Mouse (Mus musculus) cerebellum, adult 2 months (tissue): ENCODE results near the gene Stard13. TPM values are rescaled to one million over a fixed set of nuclear protein-coding genes. Genes with fewer than 3 reads are reported as not detected.
A peak's percentile ranks its signal among the peaks of the same experiment; 100 is the strongest.

ENCODE experiments used
- DNase-seq, 2 experiments: peaks; one replicate each; pipeline ENCODE4 v3.0.0; 2021
- H3K27ac ChIP-seq: fragments of 200-500 bp; 2 replicates; pipeline ENCODE4 v1.5.1; 2012; ENCODE audit warnings: low read length, control low read depth, inconsistent platforms; ENCODE audit not compliant: insufficient read depth
- H3K27me3 ChIP-seq: fragments of 200-500 bp; 2 replicates; pipeline ENCODE4 v1.6.1; 2012; ENCODE audit warnings: inconsistent platforms, mild to moderate bottlenecking, low read length, moderate library complexity; ENCODE audit not compliant: control insufficient read depth, insufficient read depth
- H3K4me1 ChIP-seq: fragments of 200-500 bp; 2 replicates; pipeline ENCODE4 v1.6.1; 2011; ENCODE audit warnings: low read length; ENCODE audit not compliant: control insufficient read depth, insufficient read depth
- H3K4me3 ChIP-seq: fragments of 200-500 bp; replicated peaks from 2 replicates; pipeline ENCODE3; 2011; ENCODE audit warnings: mild to moderate bottlenecking, low read depth, low read length, control low read depth; ENCODE audit not compliant: insufficient read depth
- CTCF ChIP-seq: fragments of 200-500 bp; IDR thresholded peaks from 2 replicates; pipeline ENCODE4 v1.5.1; 2011; ENCODE audit warnings: low read depth, mild to moderate bottlenecking, control low read depth, low read length, moderate library complexity, borderline replicate concordance; ENCODE audit not compliant: insufficient read depth
- POLR2A ChIP-seq: fragments of 200-500 bp; IDR thresholded peaks from 2 replicates; pipeline ENCODE4 v1.6.1; 2011; ENCODE audit warnings: low read length, control low read depth, borderline replicate concordance; ENCODE audit not compliant: insufficient read depth
- WGBS: fragments of 180-500 bp; shearing (Covaris S2); methylation state at CpG from one replicate; pipeline ENCODE4 v1.1.7; 2018; 5-methylcytosine and 5-hydroxymethylcytosine counted together
- polyA plus RNA-seq: library from polyadenylated mRNA; depleted of rRNA; stranded (reverse); fragments of >200 nt; gene quantifications from 2 replicates; pipeline ENCODE4 v1.2.3, GENCODE M21; 2012

Gene Stard13
- polyA plus RNA-seq, 1 experiment, result 9.8 TPM

DNA sequence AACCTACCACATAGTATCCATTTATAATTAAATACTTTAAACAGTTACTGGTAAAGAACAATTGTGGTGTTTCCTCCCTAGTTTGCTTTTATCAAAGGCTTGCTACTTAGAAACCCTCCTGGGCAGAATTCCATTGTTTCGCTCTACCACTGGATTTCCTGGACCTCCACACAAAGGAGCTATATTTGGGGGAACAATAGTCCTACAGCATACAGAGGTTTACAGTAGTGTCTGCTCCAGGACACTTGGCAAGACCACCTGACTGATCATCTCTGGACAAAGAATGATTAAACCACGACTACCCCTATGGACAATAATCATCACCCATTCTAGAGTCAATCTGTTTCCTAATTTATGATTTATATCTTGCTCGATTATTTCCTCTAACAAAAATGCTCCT lies 34.4 kb downstream of the Stard13 start:
- 82% methylated on average over 3 of the region's 3 CpGs for WGBS
- Histone ChIP-seq H3K27me3 (no peaks in the 10 kb centered on the region), H3K4me3 (no peak overlapping the region), H3K27ac (no peak overlapping the region), H3K4me1 (no peaks in the 10 kb centered on the region)
- TF ChIP-seq POLR2A, result no peak
- TF ChIP-seq CTCF, result no peak
- DNase-seq, result no peak

DNA sequence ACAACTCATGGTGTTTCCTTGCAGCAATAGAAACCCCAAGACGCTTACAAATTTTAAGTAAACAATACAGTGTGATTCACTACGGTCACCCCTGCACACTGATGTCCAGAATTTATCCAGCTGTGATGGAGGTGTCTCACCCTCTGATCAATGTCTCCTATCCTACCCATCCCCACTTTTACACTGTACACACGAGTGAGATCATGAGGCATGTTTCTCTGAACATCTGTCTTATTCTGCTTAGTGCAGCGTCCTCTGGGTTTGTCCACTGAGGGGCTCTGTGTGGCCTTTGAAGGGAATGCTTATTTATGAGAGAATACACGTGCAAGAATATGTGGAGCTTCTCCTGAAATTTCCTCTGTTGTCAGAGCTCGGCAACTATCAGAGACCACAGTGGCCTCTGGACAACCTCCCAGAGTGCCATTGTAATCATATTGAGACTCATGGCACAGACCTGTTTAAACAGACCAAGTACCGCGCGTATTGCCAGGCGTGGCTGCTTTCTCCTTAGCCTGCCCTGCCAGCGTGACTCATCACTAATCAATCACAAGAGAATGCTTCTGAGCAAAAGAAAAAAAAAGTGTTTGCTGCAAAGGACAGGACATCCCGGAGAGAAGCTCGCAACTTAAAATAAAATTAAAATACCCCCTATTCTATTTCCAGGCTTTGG lies 36.9 kb downstream of the Stard13 start:
- no peak for TF ChIP-seq CTCF

GRCm38 (mm10) chr5:151193885-151194520 lies 39.6 kb downstream of the Stard13 start:
- H3K4me1 ChIP-seq, result no peaks in the 10 kb centered on the region
- H3K27ac ChIP-seq, result no peak overlapping the region
- DNase-seq, result no peak
- H3K27me3 ChIP-seq, result no peaks in the 10 kb centered on the region; the same call in 1 of the 2 replicates
- TF ChIP-seq CTCF, result no peak
- TF ChIP-seq POLR2A, result no peak
- WGBS, result 62% methylated on average over 3 of the region's 3 CpGs
- H3K4me3 ChIP-seq, result no peak overlapping the region

More for the DNA sequence above, 36.9 kb downstream of the Stard13 start:
- Histone ChIP-seq H3K27me3 (no peaks in the 10 kb centered on the region), H3K27ac (no peak overlapping the region), H3K4me3 (no peak overlapping the region), H3K4me1 (no peaks in the 10 kb centered on the region)
- no peak for DNase-seq
- 46% methylated on average over 13 of the region's 13 CpGs for WGBS

DNA sequence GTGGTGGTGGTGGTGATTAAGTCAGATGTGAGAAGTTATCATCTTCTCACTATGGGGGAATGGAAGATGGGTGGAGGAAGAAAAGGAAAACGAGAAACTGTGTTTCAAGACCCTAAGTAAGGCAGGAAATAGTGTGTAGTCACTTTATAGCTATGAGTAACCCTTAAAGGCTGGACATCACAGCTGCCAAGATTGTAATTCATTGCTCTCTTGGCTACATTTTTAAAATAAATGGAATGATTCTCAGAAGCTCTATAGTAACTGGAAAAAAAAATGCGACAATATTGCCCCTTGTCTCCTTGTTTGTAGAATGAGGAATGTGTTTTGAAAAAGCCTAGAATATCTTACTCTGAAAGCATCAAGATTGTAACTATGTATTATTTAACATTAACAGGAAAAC lies 41.4 kb downstream of the Stard13 start:
- 74% methylated on average over 2 of the region's 2 CpGs for WGBS
- DNase-seq, result no peak
- Histone ChIP-seq H3K27me3 (no peaks in the 10 kb centered on the region; the same call in 1 of the 2 replicates), H3K27ac (no peak overlapping the region), H3K4me3 (no peak overlapping the region), H3K4me1 (no peaks in the 10 kb centered on the region)
- TF ChIP-seq POLR2A (no peak), CTCF (no peak)

DNA sequence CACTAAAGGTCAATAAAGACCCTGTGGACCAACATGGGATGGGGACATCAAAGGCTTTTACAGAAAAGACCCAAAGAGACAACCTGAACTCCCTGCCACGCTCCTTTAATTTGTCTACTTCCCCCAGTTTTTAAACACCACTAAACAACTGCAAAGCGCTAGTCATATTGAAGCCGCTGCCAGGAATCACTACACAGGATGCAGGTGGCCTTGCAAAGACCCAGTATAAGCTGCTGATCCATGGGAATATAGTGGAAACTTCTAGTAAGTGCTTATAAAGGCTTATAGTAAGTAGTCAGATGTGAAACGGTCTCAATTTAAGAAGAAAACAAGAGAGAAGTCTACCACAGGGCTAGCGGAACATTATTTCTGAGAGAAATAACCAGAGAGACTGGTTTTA lies 42.9 kb downstream of the Stard13 start:
- no peaks in the 10 kb centered on the region; the same call in 1 of the 2 replicates for H3K27me3 ChIP-seq
- H3K4me3 ChIP-seq, result no peak overlapping the region
- no peak overlapping the region for H3K27ac ChIP-seq
- H3K4me1 ChIP-seq, result no peaks in the 10 kb centered on the region
- DNase-seq, result no peak
- WGBS, result 86% methylated on average over 5 of the region's 5 CpGs
- no peak for TF ChIP-seq CTCF
- no peak for TF ChIP-seq POLR2A

GRCm38 (mm10) chr5:151189789-151190378 lies 43.8 kb downstream of the Stard13 start:
- WGBS, result under 1% methylated on average over 27 of the region's 27 CpGs
- DNase-seq, result peak; percentile 18 to 22
- Histone ChIP-seq H3K4me3 (peak overlapping the region; percentile 64), H3K27ac (no peak overlapping the region; the same call in 1 of the 2 replicates), H3K4me1 (no peaks in the 10 kb centered on the region), H3K27me3 (no peaks in the 10 kb centered on the region; the same call in 1 of the 2 replicates)
- TF ChIP-seq POLR2A (no peak), CTCF (no peak)

GRCm38 (mm10) chr5:151189321-151189720 lies 44.3 kb downstream of the Stard13 start:
- no peak overlapping the region for H3K27ac ChIP-seq
- no peaks in the 10 kb centered on the region for H3K4me1 ChIP-seq
- no peak for DNase-seq
- no peak for TF ChIP-seq POLR2A
- TF ChIP-seq CTCF, result no peak
- no peaks in the 10 kb centered on the region; the same call in 1 of the 2 replicates for H3K27me3 ChIP-seq
- H3K4me3 ChIP-seq, result peak overlapping the region; percentile 64
- 34% methylated on average over 3 of the region's 3 CpGs for WGBS
